Mouse (Mus musculus) heart, embryonic 13.5 days (tissue): ENCODE data around the gene Nus1. TPM values are rescaled to one million over a fixed set of nuclear protein-coding genes. Genes with fewer than 3 reads are reported as not detected.

ENCODE experiments used
- ATAC-seq: fragments of 200-750 bp; cut with Nextera tagmentation; 2 replicates; pipeline ENCODE4 v1.8.0; 2017; ENCODE audit warnings: moderate TSS enrichment; ENCODE audit not compliant: insufficient number of reproducible peaks, low FRiP score, low TSS enrichment; ENCODE audit errors: extremely low read depth
- H3K27ac ChIP-seq: fragments of 300-500 bp; sonication (generic); replicated peaks from 2 replicates; pipeline ENCODE4 v1.5.1; 2015; ENCODE audit warnings: moderate library complexity, mild to moderate bottlenecking, inconsistent platforms
- H3K27me3 ChIP-seq: fragments of 300-500 bp; sonication (generic); replicated peaks from 2 replicates; pipeline ENCODE4 v1.6.1; 2015; ENCODE audit warnings: mild to moderate bottlenecking, inconsistent platforms
- H3K36me3 ChIP-seq: fragments of 300-500 bp; sonication (generic); 2 replicates; pipeline ENCODE4 v1.6.1; 2015; ENCODE audit warnings: mild to moderate bottlenecking, inconsistent platforms
- H3K4me1 ChIP-seq: fragments of 300-500 bp; sonication (generic); 2 replicates; pipeline ENCODE4 v1.6.1; 2015; ENCODE audit warnings: inconsistent platforms
- H3K4me2 ChIP-seq: fragments of 300-500 bp; sonication (generic); 2 replicates; pipeline ENCODE4 v1.6.1; 2015; ENCODE audit warnings: inconsistent platforms, mild to moderate bottlenecking, moderate library complexity
- H3K4me3 ChIP-seq: fragments of 300-500 bp; sonication (generic); 2 replicates; pipeline ENCODE4 v1.5.1; 2015; ENCODE audit warnings: moderate library complexity, mild to moderate bottlenecking, inconsistent platforms
- H3K9ac ChIP-seq: fragments of 300-500 bp; sonication (generic); 2 replicates; pipeline ENCODE4 v1.6.1; 2015; ENCODE audit warnings: inconsistent platforms, mild to moderate bottlenecking, moderate library complexity
- H3K9me3 ChIP-seq: fragments of 300-500 bp; sonication (generic); 2 replicates; pipeline ENCODE4 v1.6.1; 2016; ENCODE audit warnings: inconsistent platforms
- WGBS: fragments of 180-500 bp; shearing (Covaris S2); methylation state at CpG from one replicate; pipeline ENCODE4 v1.1.7; 2015; ENCODE audit warnings: mixed read lengths; 5-methylcytosine and 5-hydroxymethylcytosine counted together
- polyA plus RNA-seq: library from polyadenylated mRNA; unstranded; fragments of >200 nt; fragmentation: Nextera tagmentation; extraction: Ambion mirVana; gene quantifications from 2 replicates; pipeline ENCODE4 v1.2.1, GENCODE M21; 2015

Nus1 gene
- polyA plus RNA-seq, 1 experiment from 2014 or later = 8.1 TPM

GRCm38 (mm10) chr10:52463941-52464739 is 46.8 kb downstream of the Nus1 start:
- no peaks in the 10 kb centered on the region for H3K4me1 ChIP-seq
- WGBS = 72% methylated on average over 7 of the region's 7 CpGs
- ATAC-seq = no peak

DNA sequence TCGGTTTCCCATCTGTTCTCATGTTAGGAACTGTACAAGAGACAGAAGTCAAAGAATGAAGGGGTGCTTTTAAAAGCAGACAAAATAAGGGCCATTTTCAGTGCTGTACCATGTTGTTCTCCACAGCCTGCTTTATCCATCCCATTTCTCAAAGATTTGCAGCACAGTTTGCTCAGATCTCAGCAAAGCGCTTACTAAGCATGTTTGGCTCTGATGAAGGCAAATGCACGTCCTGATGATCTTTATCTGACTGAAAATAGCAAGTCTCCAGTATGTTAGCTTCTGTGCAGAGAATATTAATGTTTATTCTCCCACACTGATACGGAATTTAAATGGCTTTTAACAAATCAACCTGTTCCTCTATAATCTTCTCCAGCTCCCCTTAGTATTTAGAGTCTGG is 54.2 kb downstream of the Nus1 start:
- 62% methylated on average over 4 of the region's 4 CpGs for WGBS
- Histone ChIP-seq H3K9ac (no peak overlapping the region), H3K36me3 (no peaks in the 10 kb centered on the region), H3K27ac (no peak overlapping the region), H3K4me1 (no peaks in the 10 kb centered on the region), H3K4me2 (no peak overlapping the region), H3K4me3 (no peak overlapping the region), H3K27me3 (no peaks in the 10 kb centered on the region), H3K9me3 (no peaks in the 10 kb centered on the region)
- ATAC-seq = no peak

More at GRCm38 (mm10) chr10:52463941-52464739, 46.8 kb downstream of the Nus1 start:
- H3K9ac ChIP-seq = no peak overlapping the region
- H3K4me3 ChIP-seq = no peak overlapping the region
- H3K27me3 ChIP-seq = no peaks in the 10 kb centered on the region
- H3K4me2 ChIP-seq = no peak overlapping the region
- no peaks in the 10 kb centered on the region for H3K9me3 ChIP-seq
- H3K36me3 ChIP-seq = no peaks in the 10 kb centered on the region
- no peak overlapping the region for H3K27ac ChIP-seq

Other genes with a start within 250 kb of the Nus1 start
- not detected in 2 replicates for gene Ros1, start 222.3 kb upstream of the Nus1 start, polyA plus RNA-seq
- 8.0 and 8.5 TPM in 2 replicates for gene Dcbld1, start 183.9 kb upstream of the Nus1 start, polyA plus RNA-seq
- gene Gm26741, start 58.8 kb upstream of the Nus1 start, polyA plus RNA-seq = not detected in 2 replicates
- gene Gopc, start 35.4 kb upstream of the Nus1 start, polyA plus RNA-seq = 12.4 and 13.7 TPM in 2 replicates
- 0.08 TPM in 1 of 2 replicates, not detected in the other for gene Nepn, start 28.6 kb upstream of the Nus1 start, polyA plus RNA-seq